Mouse (Mus musculus) B cell, adult (primary cell): ENCODE measurements around the gene Srsf3. TPM values are rescaled to one million over a fixed set of nuclear protein-coding genes. Genes with fewer than 3 reads are reported as not detected.

ENCODE experiments used
- total RNA-seq: library from RNA; stranded (reverse); gene quantifications from 4 replicates; pipeline ENCODE4 v1.2.4, GENCODE M21; 2023; ENCODE audit not compliant: inconsistent age

The Srsf3 gene
- total RNA-seq: 519 to 550 TPM (median 532 TPM) in 4 replicates

GRCm38 (mm10) chr17:29032274-29033069 lies at the start of gene Srsf3:
Gene Srsf3, plus strand, starts transcription at chr17:29032628.

GRCm38 (mm10) chr17:29007641-29008325 lies 24.6 kb upstream of the Srsf3 start, which contains the start of gene Stk38:
Gene Stk38, minus strand, starts transcription at chr17:29007995.

GRCm38 (mm10) chr17:29090776-29091175 lies 58.3 kb downstream of the Srsf3 start, which contains the start of gene Cdkn1a:
Gene Cdkn1a, plus strand, starts transcription at chr17:29090976.

Other genes starting within 250 kb of the Srsf3 start
- gene Brpf3, start 231.5 kb upstream of the Srsf3 start, total RNA-seq: 60.5 to 72.5 TPM (median 66.7 TPM) in 4 replicates
- not detected in 4 replicates for gene Pnpla1, start 174.2 kb upstream of the Srsf3 start, total RNA-seq
- gene 4930539E08Rik, start 117.3 kb upstream of the Srsf3 start, total RNA-seq: 0.10 to 0.21 TPM (median 0.15 TPM) in 4 replicates
- not detected in 4 replicates for gene Pxt1, start 88.8 kb upstream of the Srsf3 start, total RNA-seq
- 78.3 to 82.9 TPM (median 80.2 TPM) in 4 replicates for gene Kctd20, start 80.7 kb upstream of the Srsf3 start, total RNA-seq
- 156 to 170 TPM (median 168 TPM) in 4 replicates for gene Stk38, start 24.6 kb upstream of the Srsf3 start, total RNA-seq
- gene Cdkn1a, start 58.3 kb downstream of the Srsf3 start, total RNA-seq: 2.7 to 4.3 TPM (median 3.6 TPM) in 4 replicates
- gene Rab44, start 81.5 kb downstream of the Srsf3 start, total RNA-seq: 0.27 to 1.1 TPM (median 0.64 TPM) in 4 replicates
- 1.5 to 2.7 TPM (median 2.0 TPM) in 4 replicates for gene Cpne5, start 205.5 kb downstream of the Srsf3 start, total RNA-seq
- gene Ppil1, start 231.6 kb downstream of the Srsf3 start, total RNA-seq: 18.6 to 23.6 TPM (median 22.7 TPM) in 4 replicates
- 116 to 128 TPM (median 118 TPM) in 4 replicates for gene BC004004, start 236.2 kb downstream of the Srsf3 start, total RNA-seq